Mouse (Mus musculus) intestine, postnatal 0 days (tissue): ENCODE data around the gene Cpeb3. TPM values are rescaled to one million over a fixed set of nuclear protein-coding genes. Genes with fewer than 3 reads are reported as not detected.
"Not testable (repeated sequence)": the region's sequence is repeated elsewhere in the genome, so short reads cannot be mapped to it uniquely, and the experiment has no call there.

Experiments used
- ATAC-seq: fragments of 200-750 bp; cut with Nextera tagmentation; 2 replicates; pipeline ENCODE4 v1.8.0; 2017; ENCODE audit warnings: mild to moderate bottlenecking, moderate TSS enrichment, moderate library complexity
- H3K27ac ChIP-seq: fragments of 300-500 bp; sonication (generic); 2 replicates; pipeline ENCODE4 v1.5.1; 2014; ENCODE audit warnings: mild to moderate bottlenecking, low read depth, low read length, moderate library complexity
- H3K27me3 ChIP-seq: fragments of 300-500 bp; sonication (generic); replicated peaks from 2 replicates; pipeline ENCODE4 v1.6.1; 2014; ENCODE audit warnings: low read length, mixed read lengths; ENCODE audit not compliant: control insufficient read depth, insufficient read depth
- H3K36me3 ChIP-seq: fragments of 300-500 bp; sonication (generic); 2 replicates; pipeline ENCODE4 v1.6.1; 2014; ENCODE audit warnings: mild to moderate bottlenecking, moderate library complexity; ENCODE audit not compliant: control insufficient read depth, insufficient read depth
- H3K4me1 ChIP-seq: fragments of 300-500 bp; sonication (generic); replicated peaks from 2 replicates; pipeline ENCODE4 v1.6.1; 2014; ENCODE audit warnings: antibody characterized with exemption, low read length, mixed read lengths; ENCODE audit not compliant: control insufficient read depth, insufficient read depth
- H3K4me2 ChIP-seq: fragments of 300-500 bp; sonication (generic); replicated peaks from 2 replicates; pipeline ENCODE4 v1.6.1; 2014; ENCODE audit warnings: low read depth, mild to moderate bottlenecking, moderate library complexity
- H3K4me3 ChIP-seq: fragments of 300-500 bp; sonication (generic); 2 replicates; pipeline ENCODE4 v1.5.1; 2014; ENCODE audit warnings: low read depth, low read length
- H3K9ac ChIP-seq: fragments of 300-500 bp; sonication (generic); 2 replicates; pipeline ENCODE4 v1.6.1; 2014; ENCODE audit warnings: mild to moderate bottlenecking, low read depth, low read length
- H3K9me3 ChIP-seq: fragments of 300-500 bp; sonication (generic); 2 replicates; pipeline ENCODE4 v1.6.1; 2016; ENCODE audit warnings: mixed run types; ENCODE audit not compliant: control insufficient read depth
- CTCF ChIP-seq: sonication (generic); IDR thresholded peaks from 2 replicates; pipeline ENCODE4 v1.5.1; 2016; ENCODE audit warnings: low read depth, mild to moderate bottlenecking, control low read depth, antibody characterized with exemption, moderate library complexity
- WGBS: fragments of 180-500 bp; shearing (Covaris S2); extraction: QIAGEN DNeasy Blood & Tissue Kit; methylation state at CpG from one replicate; pipeline ENCODE4 v1.1.7; 2014; 5-methylcytosine and 5-hydroxymethylcytosine counted together
- polyA plus RNA-seq: library from polyadenylated mRNA; unstranded; fragments of >200 nt; fragmentation: Nextera tagmentation; extraction: Ambion mirVana; gene quantifications from 2 replicates; pipeline ENCODE4 v1.2.1, GENCODE M21; 2015

Gene Cpeb3
- polyA plus RNA-seq, 1 experiment from 2014 or later: 1.6 TPM

DNA sequence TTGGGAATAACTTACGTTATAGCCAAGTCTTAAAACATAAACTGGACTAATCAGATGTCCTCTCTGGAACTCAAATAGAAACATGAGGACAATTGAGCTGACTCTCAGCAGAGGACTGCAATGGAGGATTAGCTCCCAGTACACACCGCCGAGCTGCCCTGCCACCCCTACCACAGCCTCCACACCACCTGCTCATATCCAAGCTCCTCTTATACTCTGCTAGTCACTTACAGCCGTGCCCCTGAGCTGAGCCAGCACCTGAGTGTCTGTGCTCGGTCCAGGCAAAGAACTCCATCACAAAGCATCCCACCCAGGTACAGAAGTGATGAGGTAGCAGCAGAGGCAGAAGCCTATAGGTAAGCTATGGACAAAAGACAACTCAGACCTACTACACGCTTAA lies 129.2 kb downstream of the Cpeb3 start:
- no peaks in the 10 kb centered on the region for H3K9me3 ChIP-seq
- H3K4me1 ChIP-seq: no peaks in the 10 kb centered on the region
- H3K4me2 ChIP-seq: no peak overlapping the region
- no peak overlapping the region for H3K4me3 ChIP-seq
- no peaks in the 10 kb centered on the region for H3K27me3 ChIP-seq
- WGBS: 83% methylated on average over 6 of the region's 6 CpGs
- ATAC-seq: no peak
- no peaks in the 10 kb centered on the region for H3K36me3 ChIP-seq
- H3K9ac ChIP-seq: no peak overlapping the region
- TF ChIP-seq CTCF: no peak
- H3K27ac ChIP-seq: no peak overlapping the region

DNA sequence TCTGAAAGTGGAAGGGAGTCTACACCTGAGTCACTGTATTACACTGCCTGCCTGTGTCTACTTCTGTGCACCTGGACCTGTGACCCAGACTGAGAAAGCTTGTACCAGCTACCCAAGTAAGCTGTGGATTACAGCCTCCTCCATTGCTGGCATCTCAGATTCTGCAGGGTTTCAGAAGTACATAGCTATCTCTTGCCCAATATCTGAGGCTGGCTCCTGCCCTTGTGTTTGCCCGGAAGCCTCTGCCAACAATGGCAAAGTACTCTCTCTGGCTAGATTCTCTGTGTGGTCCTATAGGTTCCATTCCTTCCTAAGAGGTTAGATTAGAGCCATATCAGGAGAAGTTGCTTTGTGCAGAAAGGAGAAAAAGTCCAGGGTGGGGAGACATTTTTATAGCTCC lies 129.8 kb downstream of the Cpeb3 start:
- H3K9ac ChIP-seq: no peak overlapping the region
- ATAC-seq: no peak
- H3K27ac ChIP-seq: no peak overlapping the region

DNA sequence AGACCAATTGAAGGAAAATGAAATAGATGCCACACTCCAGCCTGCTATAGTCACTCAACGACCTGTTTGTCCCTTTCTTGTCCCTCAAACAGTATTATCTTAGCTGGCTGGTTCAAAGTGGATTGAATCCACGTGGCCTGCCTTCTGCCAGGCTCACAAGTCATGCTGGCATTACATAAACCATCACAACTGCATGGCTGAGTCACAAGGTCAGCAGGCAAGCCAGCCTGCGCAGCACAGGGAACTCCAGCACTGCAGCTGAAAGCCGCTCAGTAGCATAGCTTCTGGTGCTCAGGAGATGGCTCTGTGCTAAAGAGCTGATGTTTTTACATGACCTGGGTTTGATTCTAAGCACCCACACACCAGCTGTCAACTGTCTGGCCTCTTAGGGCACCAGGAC lies 130.3 kb downstream of the Cpeb3 start:
- 36% methylated on average over 4 of the region's 4 CpGs for WGBS
- no peaks in the 10 kb centered on the region for H3K4me1 ChIP-seq
- H3K36me3 ChIP-seq: no peaks in the 10 kb centered on the region
- H3K9ac ChIP-seq: no peak overlapping the region
- TF ChIP-seq CTCF: no peak
- no peak overlapping the region for H3K4me2 ChIP-seq
- H3K4me3 ChIP-seq: no peak overlapping the region
- no peaks in the 10 kb centered on the region for H3K27me3 ChIP-seq
- ATAC-seq: no peak
- H3K9me3 ChIP-seq: no peaks in the 10 kb centered on the region
- H3K27ac ChIP-seq: no peak overlapping the region

More for the DNA sequence above, 129.8 kb downstream of the Cpeb3 start:
- no peaks in the 10 kb centered on the region for H3K27me3 ChIP-seq
- no peaks in the 10 kb centered on the region for H3K36me3 ChIP-seq
- H3K4me1 ChIP-seq: no peaks in the 10 kb centered on the region
- no peak overlapping the region for H3K4me3 ChIP-seq
- no peak for TF ChIP-seq CTCF
- WGBS: 94% methylated on average over 1 of the region's 1 CpGs
- H3K4me2 ChIP-seq: no peak overlapping the region
- no peaks in the 10 kb centered on the region for H3K9me3 ChIP-seq

DNA sequence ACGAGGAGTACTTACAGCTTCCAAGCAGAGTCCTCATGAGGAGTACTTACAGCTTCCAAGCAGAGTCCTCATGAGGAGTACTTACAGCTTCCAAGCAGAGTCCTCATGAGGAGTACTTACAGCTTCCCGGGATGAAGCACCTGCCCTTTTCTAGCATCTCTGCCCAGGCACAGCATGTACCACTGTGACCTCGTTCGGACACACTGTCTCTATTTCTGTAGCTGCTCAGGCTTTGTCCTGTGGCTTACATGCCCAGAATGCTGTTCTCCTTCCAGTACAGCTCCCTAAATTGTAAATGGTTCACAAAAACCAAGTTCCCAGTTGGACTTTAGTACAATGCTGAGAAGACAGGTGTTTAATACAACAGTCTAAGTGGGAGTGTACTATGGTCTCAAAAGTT lies 131.1 kb downstream of the Cpeb3 start:
- 89% methylated on average over 4 of the region's 4 CpGs for WGBS
- not testable (repeated sequence) for H3K36me3 ChIP-seq, ATAC-seq, H3K4me2 ChIP-seq, H3K9ac ChIP-seq, H3K27ac ChIP-seq, H3K9me3 ChIP-seq, H3K27me3 ChIP-seq, H3K4me3 ChIP-seq, H3K4me1 ChIP-seq

DNA sequence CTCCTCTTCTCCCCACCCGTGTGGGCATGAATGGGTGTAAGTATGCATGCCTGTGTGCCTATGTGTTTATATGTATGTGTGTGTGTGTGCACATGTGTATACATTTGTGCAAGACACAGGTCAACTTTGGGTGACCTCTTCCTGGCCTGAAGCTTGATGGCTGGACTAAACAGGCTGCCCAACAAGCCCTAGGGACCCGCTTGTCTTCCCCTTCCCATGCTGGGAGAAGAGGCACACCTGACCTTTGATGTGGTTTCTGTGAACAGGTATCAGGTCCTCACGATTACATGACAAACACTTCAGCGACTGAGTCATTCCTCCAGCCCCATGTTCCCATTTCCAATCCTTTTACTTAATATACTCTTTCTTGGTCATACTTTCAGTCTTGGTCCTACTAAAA lies 131.8 kb downstream of the Cpeb3 start:
- no peaks in the 10 kb centered on the region for H3K36me3 ChIP-seq
- TF ChIP-seq CTCF: no peak
- no peak overlapping the region for H3K4me3 ChIP-seq
- no peaks in the 10 kb centered on the region for H3K4me1 ChIP-seq
- H3K4me2 ChIP-seq: no peak overlapping the region
- H3K27ac ChIP-seq: no peak overlapping the region
- no peak for ATAC-seq
- H3K27me3 ChIP-seq: no peaks in the 10 kb centered on the region
- no peaks in the 10 kb centered on the region for H3K9me3 ChIP-seq
- H3K9ac ChIP-seq: no peak overlapping the region
- WGBS: 70% methylated on average over 4 of the region's 4 CpGs

DNA sequence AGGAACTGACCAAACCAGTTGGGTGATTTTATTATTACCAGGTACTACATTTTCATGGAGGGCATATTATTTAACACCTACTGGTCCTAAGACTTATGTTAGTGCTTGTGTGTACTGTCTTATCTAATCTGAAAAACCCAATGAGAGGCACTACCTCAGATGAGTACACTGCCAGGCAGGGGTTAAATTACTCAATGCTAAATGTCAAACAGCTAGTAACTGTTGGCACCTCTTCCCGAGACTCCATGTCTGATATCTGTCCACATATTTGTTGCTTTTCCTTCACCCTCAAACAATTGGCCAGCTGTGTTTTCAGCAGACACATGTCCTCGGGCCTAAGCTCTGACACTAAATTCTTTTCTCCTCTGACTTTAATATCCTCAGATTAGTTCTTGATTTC lies 132.3 kb downstream of the Cpeb3 start:
- Histone ChIP-seq H3K4me1 (no peaks in the 10 kb centered on the region), H3K36me3 (no peaks in the 10 kb centered on the region), H3K4me2 (no peak overlapping the region), H3K9me3 (no peaks in the 10 kb centered on the region), H3K9ac (no peak overlapping the region), H3K27ac (no peak overlapping the region), H3K4me3 (no peak overlapping the region), H3K27me3 (no peaks in the 10 kb centered on the region)
- WGBS: 29% methylated on average over 2 of the region's 2 CpGs
- ATAC-seq: no peak
- TF ChIP-seq CTCF: no peak

DNA sequence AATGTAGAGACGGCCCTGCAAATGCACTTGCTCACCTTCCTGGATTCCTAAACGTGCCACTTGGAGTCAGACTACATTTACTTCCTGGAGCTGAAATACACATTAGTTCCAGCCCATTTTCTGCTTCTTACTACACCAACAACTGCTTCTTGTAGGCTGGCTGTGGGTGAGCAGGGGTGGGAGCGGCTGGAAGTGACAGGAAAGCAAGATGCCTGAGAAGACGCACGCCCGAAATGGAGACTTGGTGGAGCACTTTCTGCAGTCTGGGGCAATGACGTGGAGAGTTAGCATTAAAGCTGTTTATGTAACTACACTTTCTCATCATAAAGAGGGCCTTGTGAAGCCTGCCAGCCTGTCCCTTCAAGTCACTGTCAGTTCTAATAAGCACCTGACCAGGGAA lies 132.7 kb downstream of the Cpeb3 start:
- no peaks in the 10 kb centered on the region for H3K9me3 ChIP-seq
- no peak overlapping the region for H3K4me2 ChIP-seq
- no peaks in the 10 kb centered on the region for H3K4me1 ChIP-seq
- WGBS: 66% methylated on average over 7 of the region's 7 CpGs
- no peaks in the 10 kb centered on the region for H3K27me3 ChIP-seq
- H3K27ac ChIP-seq: no peak overlapping the region
- no peak overlapping the region for H3K9ac ChIP-seq
- H3K4me3 ChIP-seq: no peak overlapping the region
- no peak for ATAC-seq
- H3K36me3 ChIP-seq: no peaks in the 10 kb centered on the region
- no peak for TF ChIP-seq CTCF
